Mouse (Mus musculus) layer of hippocampus, adult 9-10 months (tissue): ENCODE data around the gene Map1b.

Experiments
- DNase-seq: peaks from one replicate; pipeline ENCODE4 v3.0.0; 2022; ENCODE audit warnings: low spot score

The Map1b gene

DNA sequence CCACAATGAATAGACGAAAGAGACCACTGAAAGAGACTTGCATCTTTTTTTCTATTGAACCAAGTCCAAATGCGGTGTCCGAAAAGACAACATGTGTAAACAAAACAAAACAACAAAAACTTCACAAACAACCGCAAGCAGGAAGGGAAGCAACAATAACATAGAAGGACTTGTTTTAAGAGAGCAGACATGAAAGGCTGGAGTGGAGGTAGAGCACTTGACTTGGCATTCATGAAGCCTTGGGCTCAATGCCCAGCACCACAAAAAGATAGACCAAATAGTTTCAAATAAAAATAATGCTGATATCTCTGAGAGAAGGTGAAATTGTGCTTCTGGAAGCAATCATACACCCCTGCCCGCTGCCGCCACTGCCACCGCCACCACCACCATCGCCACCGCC lies 30.5 kb downstream of the Map1b start:
- no peak for DNase-seq

GRCm38 (mm10) chr13:99485331-99485733 lies 31.0 kb downstream of the Map1b start:
- DNase-seq = no peak

- DNase-seq = no peak
These were observed 31.4 kb downstream of the Map1b start for GRCm38 (mm10) chr13:99484905-99485304.

DNA sequence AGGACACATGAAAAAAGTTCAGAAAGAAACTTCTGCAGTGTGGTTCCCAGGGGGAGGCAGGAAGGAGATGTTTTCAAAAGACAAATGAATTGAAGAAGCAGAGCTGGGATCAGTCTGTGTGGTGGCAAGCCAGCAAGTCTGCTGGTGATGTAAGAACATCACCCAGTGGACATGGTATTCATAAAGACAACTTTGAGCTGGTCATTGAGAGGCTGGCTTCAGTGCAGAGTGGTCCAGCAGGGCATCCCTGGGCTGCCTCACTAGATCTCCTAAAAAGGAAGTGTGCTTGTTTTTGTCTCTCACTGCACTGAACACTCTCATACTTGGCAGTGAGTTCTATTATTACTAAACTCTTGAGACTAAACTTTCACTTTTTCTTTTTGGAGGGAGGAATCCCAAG lies 32.9 kb downstream of the Map1b start:
- DNase-seq = no peak

- DNase-seq = no peak
These were observed 40.9 kb downstream of the Map1b start for GRCm38 (mm10) chr13:99475488-99475887.

- DNase-seq = no peak
These were observed 41.3 kb downstream of the Map1b start for GRCm38 (mm10) chr13:99475033-99475432.

- DNase-seq = no peak
These were observed 42.2 kb downstream of the Map1b start for GRCm38 (mm10) chr13:99474108-99474507.

DNA sequence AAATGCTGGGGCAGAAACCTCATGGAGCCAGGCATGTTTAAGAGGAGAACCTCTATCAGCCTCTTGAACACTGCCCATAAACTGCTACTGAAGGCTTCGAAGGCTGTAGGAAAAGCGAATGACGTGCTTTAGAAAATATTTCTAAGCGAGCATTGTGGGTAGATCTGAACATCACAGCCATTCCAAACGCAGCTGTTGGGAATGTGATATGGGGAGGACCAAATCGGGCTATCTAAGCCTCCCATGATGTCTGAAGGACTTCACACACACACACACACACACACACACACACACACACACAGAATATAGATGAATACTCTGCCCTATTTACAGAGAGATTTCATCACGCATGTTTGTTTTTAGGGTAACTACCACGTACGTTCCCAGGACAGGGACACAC lies 44.3 kb downstream of the Map1b start:
- no peak for DNase-seq

DNA sequence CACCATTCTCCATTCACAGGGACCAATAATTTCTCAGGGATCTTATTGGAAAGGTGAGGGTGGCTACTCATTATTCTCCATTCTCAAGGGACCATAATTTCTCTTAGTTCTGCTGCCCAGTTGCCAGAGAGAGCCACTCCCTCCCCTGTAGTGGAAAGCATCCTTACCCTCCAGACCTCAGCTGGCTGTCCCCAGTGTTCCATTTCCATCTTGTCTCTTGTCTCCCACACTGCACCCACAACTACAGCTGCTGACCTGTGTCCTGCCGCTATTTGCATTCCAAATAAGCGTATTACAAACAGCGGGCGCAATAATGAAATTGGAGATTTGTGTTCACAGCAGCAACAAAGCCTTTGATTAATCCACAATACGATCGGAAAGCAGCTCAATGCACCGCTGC lies 46.3 kb downstream of the Map1b start:
- DNase-seq = no peak

DNA sequence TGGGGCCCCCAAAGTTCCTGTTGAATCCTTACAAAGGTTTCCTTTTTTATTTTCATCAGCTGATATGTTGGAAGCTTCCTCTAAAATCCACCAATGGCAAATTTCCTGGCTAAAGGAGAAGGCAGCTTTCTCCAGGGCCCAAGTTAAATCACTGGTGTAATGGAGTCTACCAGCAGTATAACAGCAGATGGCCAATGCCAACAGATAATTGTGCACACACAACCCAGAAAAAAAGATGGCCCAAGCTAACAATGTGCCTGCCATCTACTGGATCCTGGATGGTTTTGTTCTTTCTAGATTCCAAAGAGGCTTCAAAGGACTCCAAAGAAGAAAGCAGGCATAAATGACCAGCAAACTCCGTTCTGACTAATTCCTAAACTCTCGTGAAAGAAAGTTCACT lies 48.1 kb downstream of the Map1b start:
- no peak for DNase-seq

- no peak for DNase-seq
These were observed 49.5 kb downstream of the Map1b start for GRCm38 (mm10) chr13:99466811-99467315.

DNA sequence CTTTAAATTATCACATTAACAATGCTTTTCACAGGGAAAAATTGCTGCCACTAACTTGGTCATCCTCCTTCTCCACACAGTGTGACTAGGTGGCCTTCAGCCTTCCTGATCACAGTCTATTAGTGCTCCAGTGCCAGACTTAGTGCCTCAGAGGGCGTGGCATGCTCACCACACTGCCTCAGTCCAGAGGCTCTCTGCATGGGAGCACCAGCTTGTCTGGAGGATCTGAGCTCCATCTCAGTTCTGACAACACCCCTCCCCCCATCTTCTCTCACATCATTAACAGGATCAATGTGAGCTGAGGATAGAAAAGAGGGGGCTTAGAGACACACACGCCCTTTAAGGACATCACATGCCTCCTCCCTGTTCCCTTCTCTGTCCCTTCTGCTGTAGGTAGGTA lies 50.3 kb downstream of the Map1b start:
- DNase-seq = no peak

DNA sequence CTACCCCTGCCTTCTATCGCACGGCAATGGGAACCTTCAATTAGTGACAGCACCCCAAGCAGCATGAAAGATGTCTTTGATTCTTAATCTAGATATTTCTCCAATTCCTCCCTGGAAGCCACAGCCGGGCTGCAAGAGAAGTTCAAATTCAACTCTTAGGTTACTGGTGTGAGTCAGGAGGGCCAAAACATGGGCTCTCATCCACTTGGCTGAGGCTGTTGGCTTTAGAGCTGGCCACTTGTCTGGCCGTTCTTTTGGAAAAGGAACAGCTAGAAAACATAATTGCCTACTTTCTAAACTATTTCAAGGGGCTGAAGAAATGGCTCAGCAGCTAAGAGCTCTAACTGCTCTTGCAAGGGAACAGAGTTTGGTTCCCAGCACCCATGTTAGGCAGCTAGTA lies 51.8 kb downstream of the Map1b start:
- DNase-seq = no peak

GRCm38 (mm10) chr13:99461886-99462285 lies 54.5 kb downstream of the Map1b start:
- DNase-seq = no peak

- DNase-seq = no peak
These were observed 56.7 kb downstream of the Map1b start for GRCm38 (mm10) chr13:99459612-99460011.

- DNase-seq = no peak
These were observed 57.5 kb downstream of the Map1b start for GRCm38 (mm10) chr13:99458658-99459386.

DNA sequence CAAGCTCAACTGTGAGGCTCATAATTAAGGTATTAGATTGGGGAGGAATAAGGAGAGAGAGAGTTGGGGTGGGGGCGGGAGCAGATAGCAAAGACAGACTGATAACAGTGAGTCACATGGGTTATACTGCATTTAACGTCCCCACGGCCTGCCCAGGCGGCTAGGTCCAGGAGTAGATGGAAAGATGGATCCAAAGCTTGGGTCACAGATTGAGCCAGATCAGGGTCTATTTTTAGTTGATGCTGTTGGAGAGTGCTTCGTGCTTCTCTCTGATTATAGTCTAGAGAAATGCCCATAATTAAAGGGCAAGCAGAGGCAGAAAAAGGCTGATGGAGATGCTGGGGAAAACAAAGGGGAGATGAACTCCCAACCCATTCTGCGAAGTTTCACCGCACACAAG lies 61.4 kb downstream of the Map1b start:
- no peak for DNase-seq

DNA sequence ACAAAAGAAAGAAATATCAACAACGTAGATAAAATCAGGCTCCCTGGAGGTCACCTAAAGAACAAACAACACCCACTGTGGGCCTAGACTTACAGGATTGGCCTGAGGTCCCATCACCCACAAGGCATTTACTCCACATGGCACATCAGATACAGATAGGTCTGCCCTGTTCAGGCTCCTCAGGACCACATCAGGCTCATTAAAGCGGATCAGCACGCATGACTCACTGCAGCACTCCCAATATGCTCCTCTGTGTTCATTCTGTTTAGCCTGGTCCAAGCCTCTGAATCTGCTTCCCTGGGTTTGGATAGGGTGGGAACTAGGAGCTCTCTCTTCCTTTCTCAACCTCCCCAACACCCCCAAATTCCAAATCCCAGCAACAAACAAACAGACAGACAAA lies 63.9 kb downstream of the Map1b start:
- DNase-seq = no peak

- DNase-seq = no peak
These were observed 65.1 kb downstream of the Map1b start for GRCm38 (mm10) chr13:99451276-99451675.

DNA sequence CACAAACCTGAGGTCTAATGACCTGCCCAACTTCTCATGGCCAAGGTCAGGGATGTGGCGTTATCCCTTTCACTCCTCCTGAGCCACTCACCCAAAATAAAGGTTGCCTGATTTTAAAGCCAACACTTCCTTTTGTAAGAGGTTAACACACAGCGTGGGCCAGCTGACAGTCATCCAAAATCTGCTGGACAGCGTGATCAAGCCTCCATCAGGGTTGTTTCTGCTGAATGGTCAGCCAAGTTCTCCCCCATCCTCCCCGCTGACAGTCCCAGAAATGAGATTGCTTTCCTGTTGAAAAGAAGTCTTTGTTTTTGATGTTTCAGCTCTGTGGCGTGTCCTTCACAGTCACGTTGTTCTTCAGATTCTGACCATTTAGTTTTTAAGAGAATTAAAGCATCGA lies 65.6 kb downstream of the Map1b start:
- no peak for DNase-seq

DNA sequence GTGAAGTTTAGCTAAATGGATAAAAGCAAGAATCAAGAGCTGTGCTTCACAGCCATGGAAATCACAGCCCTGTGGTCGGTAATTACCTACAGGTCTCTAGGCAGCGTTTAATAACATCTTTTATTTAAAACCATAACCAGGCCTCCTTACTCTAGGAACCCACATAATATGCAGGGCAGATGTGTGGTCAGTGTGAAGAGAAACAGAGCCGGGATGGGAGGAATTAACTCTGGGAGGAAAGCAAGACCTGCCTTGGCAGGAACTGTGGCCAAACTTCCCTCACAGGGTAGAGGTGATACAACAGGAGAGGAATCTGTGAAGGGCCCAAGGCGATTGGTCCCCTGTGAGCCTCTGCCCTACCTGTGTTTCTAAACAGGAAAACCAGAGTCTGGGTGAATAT lies 66.8 kb downstream of the Map1b start:
- DNase-seq = no peak

DNA sequence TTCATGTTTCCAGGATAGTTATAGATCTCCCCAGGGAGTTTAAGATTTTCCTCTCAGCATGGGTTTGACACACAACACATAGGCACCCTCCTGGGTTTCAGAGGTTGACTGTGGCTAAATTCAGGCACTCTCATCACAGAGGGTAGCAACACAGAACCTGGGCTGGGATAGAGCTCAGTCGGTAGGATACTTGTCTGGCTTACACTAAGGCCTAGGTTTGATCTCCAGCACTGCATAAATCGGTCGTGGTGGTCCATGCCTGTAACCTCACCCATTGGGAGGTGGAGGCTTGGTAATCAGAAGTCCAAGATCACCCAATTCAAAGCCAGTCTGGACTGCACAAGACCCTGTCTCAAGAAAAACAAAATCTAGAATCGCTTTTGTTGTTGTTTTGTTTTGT lies 68.1 kb downstream of the Map1b start:
- no peak for DNase-seq

- no peak for DNase-seq
These were observed 68.7 kb downstream of the Map1b start for GRCm38 (mm10) chr13:99447403-99448199.
